Mouse (Mus musculus): ENCODE measurements around the gene Xndc1. TPM values are rescaled to one million over a fixed set of nuclear protein-coding genes. Genes with fewer than 3 reads are reported as not detected.
"Not testable (repeated sequence)": the region's sequence is repeated elsewhere in the genome, so short reads cannot be mapped to it uniquely, and the experiment has no call there.

The Xndc1 gene
- total and polyA plus RNA-seq, 2 experiments from 2014 or later: 7.7 to 13.1 TPM

DNA sequence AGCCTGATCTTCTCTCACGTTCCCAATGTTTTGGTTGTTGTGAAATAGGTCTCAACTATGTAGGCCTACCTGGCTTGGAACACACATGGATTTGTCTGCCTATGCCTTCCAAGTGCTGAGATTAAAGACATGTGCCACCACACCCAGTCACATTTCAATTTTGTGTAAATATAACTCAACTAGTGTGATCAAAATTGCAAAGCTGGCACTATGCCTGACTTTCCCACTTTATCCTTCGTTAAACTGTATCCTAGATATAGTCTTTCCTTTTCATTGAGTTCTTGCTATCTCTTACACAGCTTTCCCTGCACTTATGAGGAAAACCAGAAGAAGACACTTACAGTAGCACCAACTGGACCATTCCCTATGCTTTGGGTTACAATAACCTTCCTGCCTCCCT lies 29.8 kb upstream of the Xndc1 start:
- no peak overlapping the region for H3K4me3 ChIP-seq (ENCODE audit: low read depth, low read length)
- WGBS: 62% methylated on average over 2 of the region's 2 CpGs
- ATAC-seq (ENCODE audit: insufficient read depth, low read depth) (no peak), DNase-seq (ENCODE audit: low spot score) (no peak)
- no peaks in the 10 kb centered on the region for H3K27me3 ChIP-seq (ENCODE audit: control insufficient read depth, insufficient read depth, low read length)
- TF ChIP-seq EP300 (IDR thresholded peaks at IDR 0.05; ENCODE audit: low read depth) (no peak), CTCF (IDR thresholded peaks at IDR 0.05; ENCODE audit: low read depth) (no peak)
- H3K4me2 ChIP-seq (ENCODE audit: low read depth, low read length): no peak overlapping the region
- no peak overlapping the region for H3K27ac ChIP-seq (ENCODE audit: low read depth)
- no peaks in the 10 kb centered on the region for H3K4me1 ChIP-seq (ENCODE audit: control insufficient read depth, insufficient read depth)
- no peak overlapping the region for H3K9ac ChIP-seq (replicated peaks; ENCODE audit: low read depth, low read length)
- H3K36me3 ChIP-seq (replicated peaks; ENCODE audit: control insufficient read depth, insufficient read depth, low read length): peaks cover 85% of the 10 kb centered on the region
- H3K9me3 ChIP-seq (replicated peaks; ENCODE audit: control insufficient read depth, low read length): no peaks in the 10 kb centered on the region

DNA sequence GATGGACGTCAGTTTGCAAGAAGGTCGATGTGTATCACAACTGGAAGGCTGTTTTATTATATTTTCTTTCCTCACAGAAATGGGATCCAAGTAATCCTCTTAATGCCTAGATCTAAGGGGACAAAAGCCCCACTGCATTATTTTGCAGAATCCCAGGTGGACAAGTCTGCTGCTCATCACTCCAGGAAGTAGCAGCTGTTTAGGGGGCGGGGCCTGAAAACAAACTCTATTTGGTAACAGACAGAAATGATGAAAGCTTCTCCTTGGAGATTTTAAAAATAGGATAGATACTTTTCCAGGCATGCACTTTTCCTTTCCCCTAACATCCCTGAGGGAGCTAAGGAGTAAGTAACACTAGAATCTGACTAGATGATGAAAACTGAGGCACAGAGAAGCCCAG lies 28.0 kb upstream of the Xndc1 start:
- ATAC-seq (ENCODE audit: insufficient read depth, low read depth) (no peak), DNase-seq (ENCODE audit: low spot score) (no peak)
- no peaks in the 10 kb centered on the region for H3K9me3 ChIP-seq (replicated peaks; ENCODE audit: control insufficient read depth, low read length)
- no peak overlapping the region for H3K27ac ChIP-seq (ENCODE audit: low read depth)
- no peaks in the 10 kb centered on the region for H3K27me3 ChIP-seq (ENCODE audit: control insufficient read depth, insufficient read depth, low read length)
- H3K4me2 ChIP-seq (ENCODE audit: low read depth, low read length): no peak overlapping the region
- 89% methylated on average over 3 of the region's 3 CpGs for WGBS
- TF ChIP-seq EP300 (IDR thresholded peaks at IDR 0.05; ENCODE audit: low read depth): no peak
- no peak for TF ChIP-seq CTCF (IDR thresholded peaks at IDR 0.05; ENCODE audit: low read depth)
- no peaks in the 10 kb centered on the region for H3K4me1 ChIP-seq (ENCODE audit: control insufficient read depth, insufficient read depth)
- peaks cover 77% of the 10 kb centered on the region for H3K36me3 ChIP-seq (replicated peaks; ENCODE audit: control insufficient read depth, insufficient read depth, low read length)
- H3K4me3 ChIP-seq (ENCODE audit: low read depth, low read length): no peak overlapping the region
- no peak overlapping the region for H3K9ac ChIP-seq (replicated peaks; ENCODE audit: low read depth, low read length)

DNA sequence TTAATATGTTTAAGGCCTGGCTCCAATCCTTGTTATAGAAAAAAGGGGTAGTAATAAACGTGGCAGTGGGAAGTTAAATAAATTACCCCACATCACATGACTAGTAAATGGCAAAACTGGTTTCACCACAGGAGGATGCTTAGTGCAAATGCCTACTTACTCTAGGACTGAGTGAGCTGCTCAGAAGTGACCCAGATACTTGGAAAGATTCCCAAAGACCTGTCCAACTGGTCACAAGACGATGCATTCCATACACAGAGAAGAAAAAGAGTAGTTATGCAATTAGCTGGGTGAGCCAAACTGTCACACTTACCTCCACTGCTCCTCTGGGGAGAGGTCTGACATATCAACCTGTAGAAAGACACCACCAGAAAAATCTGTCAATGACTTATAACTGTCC lies 23.0 kb upstream of the Xndc1 start:
- WGBS: 66% methylated on average over 2 of the region's 2 CpGs
- peaks cover 39% of the 10 kb centered on the region for H3K36me3 ChIP-seq (replicated peaks; ENCODE audit: control insufficient read depth, insufficient read depth, low read length)
- H3K27me3 ChIP-seq (ENCODE audit: control insufficient read depth, insufficient read depth, low read length): no peaks in the 10 kb centered on the region
- no peaks in the 10 kb centered on the region for H3K4me1 ChIP-seq (ENCODE audit: control insufficient read depth, insufficient read depth)
- TF ChIP-seq EP300 (IDR thresholded peaks at IDR 0.05; ENCODE audit: low read depth) (no peak), CTCF (IDR thresholded peaks at IDR 0.05; ENCODE audit: low read depth) (no peak)
- no peak overlapping the region for H3K4me3 ChIP-seq (ENCODE audit: low read depth, low read length)
- no peaks in the 10 kb centered on the region for H3K9me3 ChIP-seq (replicated peaks; ENCODE audit: control insufficient read depth, low read length)
- H3K4me2 ChIP-seq (ENCODE audit: low read depth, low read length): no peak overlapping the region
- no peak overlapping the region for H3K9ac ChIP-seq (replicated peaks; ENCODE audit: low read depth, low read length)
- DNase-seq (ENCODE audit: low spot score) (no peak), ATAC-seq (ENCODE audit: insufficient read depth, low read depth) (no peak)
- H3K27ac ChIP-seq (ENCODE audit: low read depth): no peak overlapping the region

DNA sequence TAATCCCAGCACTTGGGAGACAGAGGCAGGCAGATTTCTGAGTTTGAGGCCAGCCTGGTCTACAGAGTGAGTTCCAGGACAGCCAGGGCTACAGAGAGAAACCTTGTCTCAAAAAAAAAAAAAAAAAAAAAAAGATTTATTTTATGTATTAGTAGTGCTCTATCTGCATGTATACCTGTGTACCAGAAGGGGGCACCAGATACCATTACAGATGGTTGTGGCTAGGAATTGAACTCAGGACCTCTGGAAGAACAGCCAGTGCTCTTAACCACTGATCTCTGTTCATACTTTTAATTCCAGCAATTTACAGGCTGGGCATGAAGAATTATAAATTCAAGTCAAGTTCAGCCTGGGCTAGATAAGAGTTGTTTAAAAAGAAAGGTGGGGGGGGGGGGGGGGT lies 16.8 kb upstream of the Xndc1 start:
- not testable (repeated sequence) for H3K9me3 ChIP-seq (replicated peaks; ENCODE audit: control insufficient read depth, low read length); ATAC-seq (ENCODE audit: insufficient read depth, low read depth); H3K4me1 ChIP-seq (ENCODE audit: control insufficient read depth, insufficient read depth); H3K4me2 ChIP-seq (ENCODE audit: low read depth, low read length); H3K4me3 ChIP-seq (ENCODE audit: low read depth, low read length); H3K27me3 ChIP-seq (ENCODE audit: control insufficient read depth, insufficient read depth, low read length); H3K9ac ChIP-seq (replicated peaks; ENCODE audit: low read depth, low read length); H3K36me3 ChIP-seq (replicated peaks; ENCODE audit: control insufficient read depth, insufficient read depth, low read length); DNase-seq (ENCODE audit: low spot score); H3K27ac ChIP-seq (ENCODE audit: low read depth)
- TF ChIP-seq CTCF (IDR thresholded peaks at IDR 0.05; ENCODE audit: low read depth): peak; percentile 28

DNA sequence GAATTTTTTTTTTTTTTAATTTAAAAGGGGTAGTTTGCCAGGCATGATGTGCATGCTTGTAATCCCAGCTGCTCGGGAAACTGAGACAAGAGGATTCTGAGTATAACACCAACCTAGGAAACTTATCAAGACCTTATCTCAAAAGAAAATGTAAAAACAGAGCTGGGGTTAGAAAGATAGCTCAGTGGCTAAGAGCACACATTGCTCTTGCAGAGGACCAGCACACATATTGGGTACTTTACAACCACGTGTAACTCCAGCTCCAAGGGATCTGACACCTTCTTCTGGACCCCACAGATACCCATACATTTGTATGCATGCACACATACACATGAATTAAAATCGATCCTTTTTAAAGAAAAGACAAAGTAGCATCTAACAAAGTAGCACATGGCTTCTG lies 4.0 kb upstream of the Xndc1 start:
- DNase-seq (ENCODE audit: low spot score): no peak
- Histone ChIP-seq H3K27me3 (ENCODE audit: control insufficient read depth, insufficient read depth, low read length) (no peaks in the 10 kb centered on the region), H3K4me2 (ENCODE audit: low read depth, low read length) (no peak overlapping the region), H3K27ac (ENCODE audit: low read depth) (no peak overlapping the region), H3K9ac (replicated peaks; ENCODE audit: low read depth, low read length) (no peak overlapping the region), H3K9me3 (replicated peaks; ENCODE audit: control insufficient read depth, low read length) (no peaks in the 10 kb centered on the region), H3K4me1 (ENCODE audit: control insufficient read depth, insufficient read depth) (peaks cover 15% of the 10 kb centered on the region), H3K4me3 (ENCODE audit: low read depth, low read length) (no peak overlapping the region), H3K36me3 (replicated peaks; ENCODE audit: control insufficient read depth, insufficient read depth, low read length) (0 out of 2 replicates have a peak, but pooled peaks cover 6% of the 10 kb centered on the region)
- TF ChIP-seq CTCF (IDR thresholded peaks at IDR 0.05; ENCODE audit: low read depth): no peak
- TF ChIP-seq EP300 (IDR thresholded peaks at IDR 0.05; ENCODE audit: low read depth): no peak
- no peak for ATAC-seq (ENCODE audit: insufficient read depth, low read depth)
- WGBS: 74% methylated on average over 3 of the region's 3 CpGs

DNA sequence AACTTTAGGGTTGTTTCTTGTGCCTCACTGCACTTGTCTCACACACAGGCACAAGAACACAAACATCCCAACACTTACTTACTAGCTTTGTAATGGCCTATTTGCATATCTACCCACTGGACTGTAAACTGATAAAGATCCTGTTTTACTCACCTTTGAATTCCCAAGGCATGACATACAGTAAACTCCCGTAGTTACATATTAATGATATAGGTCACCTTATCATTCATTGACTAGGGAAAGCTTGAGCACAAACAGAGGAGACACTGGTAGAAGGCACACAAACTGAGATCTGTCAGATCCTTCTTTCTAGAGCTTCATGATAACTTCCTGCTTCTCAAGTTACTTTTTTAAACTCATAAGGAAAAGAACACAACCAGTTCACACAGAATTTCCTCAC lies 3.1 kb upstream of the Xndc1 start:
- H3K4me2 ChIP-seq (ENCODE audit: low read depth, low read length): no peak overlapping the region
- no peak for ATAC-seq (ENCODE audit: insufficient read depth, low read depth)
- WGBS: 51% methylated on average over 1 of the region's 1 CpGs
- H3K9ac ChIP-seq (replicated peaks; ENCODE audit: low read depth, low read length): no peak overlapping the region
- peaks cover 17% of the 10 kb centered on the region for H3K4me1 ChIP-seq (ENCODE audit: control insufficient read depth, insufficient read depth)
- no peaks in the 10 kb centered on the region for H3K9me3 ChIP-seq (replicated peaks; ENCODE audit: control insufficient read depth, low read length)
- H3K27me3 ChIP-seq (ENCODE audit: control insufficient read depth, insufficient read depth, low read length): no peaks in the 10 kb centered on the region
- no peak overlapping the region for H3K27ac ChIP-seq (ENCODE audit: low read depth)
- no peak for TF ChIP-seq EP300 (IDR thresholded peaks at IDR 0.05; ENCODE audit: low read depth)
- no peak for TF ChIP-seq CTCF (IDR thresholded peaks at IDR 0.05; ENCODE audit: low read depth)
- H3K36me3 ChIP-seq (replicated peaks; ENCODE audit: control insufficient read depth, insufficient read depth, low read length): 0 out of 2 replicates have a peak, but pooled peaks cover 6% of the 10 kb centered on the region
- DNase-seq (ENCODE audit: low spot score): no peak
- no peak overlapping the region for H3K4me3 ChIP-seq (ENCODE audit: low read depth, low read length)
